Mouse (Mus musculus): ENCODE measurements at regions not wholly inside any gene's neighbourhood (a gene's known extent, or its start where the extent isn't known, plus 50 kb on each side); places are given as distances from the start of the nearest gene placed in this dataset.

- TF ChIP-seq CTCF (IDR thresholded peaks at IDR 0.05; ENCODE audit: low read depth) (no peak), EP300 (IDR thresholded peaks at IDR 0.05; ENCODE audit: low read depth) (no peak)
Measured at GRCm38 (mm10) chr11:28695031-28695430, 110.9 kb upstream of the Ccdc85a start.

All from heart, postnatal 0 days (tissue).